Mouse (Mus musculus): ENCODE results near the gene Selenbp2. TPM values are rescaled to one million over a fixed set of nuclear protein-coding genes. Genes with fewer than 3 reads are reported as not detected.
"Not testable (repeated sequence)": the region's sequence is repeated elsewhere in the genome, so short reads cannot be mapped to it uniquely, and the experiment has no call there.

Gene Selenbp2
- 7.9 and 11.2 TPM in 2 replicates for total RNA-seq (2014; fragmentation: Nextera tagmentation)
- total RNA-seq (2017) = 41.5 and 58.9 TPM in 2 replicates
- polyA plus RNA-seq (2012) = 3.2 and 3.5 TPM in 2 replicates

GRCm38 (mm10) chr3:94693329-94693825 is at the start of gene Selenbp2:
TSS of gene Selenbp2 (plus strand) at chr3:94693556.
- TF ChIP-seq CTCF (IDR thresholded peaks at IDR 0.05; ENCODE audit: low read depth, low read length) = no peak
- no peak for TF ChIP-seq POLR2AphosphoS5 (IDR thresholded peaks at IDR 0.05; ENCODE audit: insufficient replicate concordance, low read depth, low read length)
- TF ChIP-seq TAL1 (conservative IDR thresholded peaks at IDR 0.05; ENCODE audit: low read depth, low read length) = no peak
- no peak for TF ChIP-seq GATA1 (IDR thresholded peaks at IDR 0.05; ENCODE audit: borderline replicate concordance, low read length)
- no peak for TF ChIP-seq GATA2 (IDR thresholded peaks at IDR 0.05; ENCODE audit: borderline replicate concordance, low read depth, low read length)
- H3K4me3 ChIP-seq (ENCODE audit: low read depth, low read length) = no peak within 1 kb of the TSS
- no peak; the same call in 1 of the 2 replicates for ATAC-seq (ENCODE audit: extremely low read depth, insufficient number of reproducible peaks, low FRiP score, poor library complexity, severe bottlenecking)
- H3K9me3 ChIP-seq (replicated peaks) = no peaks in the 10 kb centered on the region
- no peak for DNase-seq (ENCODE audit: low spot score)
- H3K36me3 ChIP-seq (replicated peaks) = no peaks in the 10 kb centered on the region
- peaks cover 42% of the 10 kb centered on the region for H3K4me1 ChIP-seq (ENCODE audit: insufficient read depth, low read depth, low read length)
- peaks cover 42% of the 10 kb centered on the region for H3K27me3 ChIP-seq (ENCODE audit: insufficient read depth, low read length)

DNA sequence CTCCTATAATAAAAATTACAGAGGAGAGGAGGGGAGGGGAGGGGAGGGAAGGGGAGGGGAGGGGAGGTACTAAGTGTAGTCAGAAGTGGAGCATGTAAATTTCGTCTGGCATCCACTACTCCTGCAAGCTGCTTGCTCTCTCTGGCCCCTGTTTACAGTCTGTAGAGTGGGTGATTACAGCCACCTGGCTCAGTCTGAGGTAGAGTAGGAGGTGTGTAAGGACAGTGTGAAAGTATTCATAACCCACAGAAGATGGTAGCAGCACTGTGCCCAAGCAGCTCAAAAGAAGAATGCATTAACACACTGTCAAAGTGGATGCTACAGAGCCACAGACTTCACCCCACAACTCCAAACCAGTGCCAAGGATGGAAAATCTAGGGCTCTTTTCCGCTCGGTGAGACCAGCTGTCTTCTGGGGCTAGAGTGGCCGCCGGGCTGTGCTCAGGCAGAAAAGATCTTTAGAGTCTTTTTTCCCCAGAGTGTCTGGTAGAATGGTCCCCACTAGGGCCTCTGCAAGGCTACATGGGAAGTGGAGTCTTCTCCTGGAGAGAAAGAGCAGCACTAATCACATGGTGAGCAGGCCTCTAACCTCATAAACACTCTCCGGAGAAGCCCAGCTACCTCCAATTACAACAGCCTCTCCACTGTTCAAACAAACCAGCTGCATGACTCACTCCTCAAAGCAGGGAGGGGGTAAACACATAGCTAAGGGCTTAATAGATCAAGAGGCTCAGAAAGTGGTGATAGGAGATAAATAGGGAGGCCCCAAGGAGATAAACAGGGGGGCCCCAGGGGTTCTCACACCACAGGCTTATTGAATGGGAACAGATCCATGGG is 44.4 kb upstream of the Selenbp2 start:
- peak; percentile 96 for ATAC-seq (ENCODE audit: extremely low read depth, insufficient number of reproducible peaks, low FRiP score, poor library complexity, severe bottlenecking)
- Histone ChIP-seq H3K4me1 (ENCODE audit: insufficient read depth, low read depth, low read length) (peaks cover 30% of the 10 kb centered on the region), H3K4me3 (ENCODE audit: low read depth, low read length) (peak overlapping the region; percentile 37; the same call in 1 of the 2 replicates), H3K27me3 (ENCODE audit: insufficient read depth, low read length) (no peaks in the 10 kb centered on the region), H3K36me3 (replicated peaks) (peaks cover 3% of the 10 kb centered on the region), H3K9me3 (replicated peaks) (no peaks in the 10 kb centered on the region)
- peak; percentile 74 for DNase-seq (ENCODE audit: low spot score)
- no peak for TF ChIP-seq GATA2 (IDR thresholded peaks at IDR 0.05; ENCODE audit: borderline replicate concordance, low read depth, low read length)
- no peak for TF ChIP-seq TAL1 (conservative IDR thresholded peaks at IDR 0.05; ENCODE audit: low read depth, low read length)
- no peak for TF ChIP-seq POLR2AphosphoS5 (IDR thresholded peaks at IDR 0.05; ENCODE audit: insufficient replicate concordance, low read depth, low read length)
- no peak for TF ChIP-seq GATA1 (IDR thresholded peaks at IDR 0.05; ENCODE audit: borderline replicate concordance, low read length)
- no peak for TF ChIP-seq CTCF (IDR thresholded peaks at IDR 0.05; ENCODE audit: low read depth, low read length)

DNA sequence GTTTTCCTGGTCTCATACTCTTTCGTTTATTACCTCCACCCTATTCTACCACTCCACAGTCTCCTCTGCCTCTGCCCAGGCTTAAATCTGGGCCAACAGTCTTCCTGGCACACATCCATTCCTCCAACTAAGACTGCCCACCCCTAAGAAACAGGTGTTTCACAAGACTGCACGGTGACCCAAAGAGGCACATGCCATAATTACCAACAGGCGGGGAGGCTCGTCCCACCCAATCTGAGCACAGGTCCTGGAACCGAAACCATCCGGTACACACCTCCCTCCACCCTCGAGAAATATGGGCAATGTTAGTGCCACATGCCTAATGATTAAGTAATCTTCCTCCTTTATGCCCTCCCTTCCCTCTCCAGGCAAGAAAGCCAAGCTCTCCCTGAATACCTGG is 42.9 kb upstream of the Selenbp2 start:
- no peak for TF ChIP-seq TAL1 (conservative IDR thresholded peaks at IDR 0.05; ENCODE audit: low read depth, low read length)
- no peak for TF ChIP-seq POLR2AphosphoS5 (IDR thresholded peaks at IDR 0.05; ENCODE audit: insufficient replicate concordance, low read depth, low read length)
- no peak for TF ChIP-seq GATA1 (IDR thresholded peaks at IDR 0.05; ENCODE audit: borderline replicate concordance, low read length)
- TF ChIP-seq GATA2 (IDR thresholded peaks at IDR 0.05; ENCODE audit: borderline replicate concordance, low read depth, low read length) = no peak
- ATAC-seq (ENCODE audit: extremely low read depth, insufficient number of reproducible peaks, low FRiP score, poor library complexity, severe bottlenecking) = no peak

GRCm38 (mm10) chr3:94653967-94654366 is 39.4 kb upstream of the Selenbp2 start:
- not testable (repeated sequence) for ATAC-seq (ENCODE audit: extremely low read depth, insufficient number of reproducible peaks, low FRiP score, poor library complexity, severe bottlenecking); H3K4me3 ChIP-seq (ENCODE audit: low read depth, low read length); DNase-seq (ENCODE audit: low spot score); H3K36me3 ChIP-seq (replicated peaks); H3K9me3 ChIP-seq (replicated peaks); H3K27me3 ChIP-seq (ENCODE audit: insufficient read depth, low read length)
- peaks cover 30% of the 10 kb centered on the region for H3K4me1 ChIP-seq (ENCODE audit: insufficient read depth, low read depth, low read length)

More for the DNA sequence above, 42.9 kb upstream of the Selenbp2 start:
- peaks cover 30% of the 10 kb centered on the region for H3K4me1 ChIP-seq (ENCODE audit: insufficient read depth, low read depth, low read length)
- peaks cover 3% of the 10 kb centered on the region for H3K36me3 ChIP-seq (replicated peaks)
- no peaks in the 10 kb centered on the region for H3K27me3 ChIP-seq (ENCODE audit: insufficient read depth, low read length)
- DNase-seq (ENCODE audit: low spot score) = no peak
- no peaks in the 10 kb centered on the region for H3K9me3 ChIP-seq (replicated peaks)
- no peak overlapping the region for H3K4me3 ChIP-seq (ENCODE audit: low read depth, low read length)

GRCm38 (mm10) chr3:94657852-94658739 is 35.3 kb upstream of the Selenbp2 start:
- H3K36me3 ChIP-seq (replicated peaks); H3K9me3 ChIP-seq (replicated peaks); ATAC-seq (ENCODE audit: extremely low read depth, insufficient number of reproducible peaks, low FRiP score, poor library complexity, severe bottlenecking); DNase-seq (ENCODE audit: low spot score); H3K27me3 ChIP-seq (ENCODE audit: insufficient read depth, low read length): not testable (repeated sequence)
- peak overlapping the region; percentile 68 for H3K4me3 ChIP-seq (ENCODE audit: low read depth, low read length)
- peaks cover 21% of the 10 kb centered on the region for H3K4me1 ChIP-seq (ENCODE audit: insufficient read depth, low read depth, low read length)

- not testable (repeated sequence) for H3K27me3 ChIP-seq (ENCODE audit: insufficient read depth, low read length); H3K9me3 ChIP-seq (replicated peaks); DNase-seq (ENCODE audit: low spot score); H3K36me3 ChIP-seq (replicated peaks)
- peaks cover 21% of the 10 kb centered on the region for H3K4me1 ChIP-seq (ENCODE audit: insufficient read depth, low read depth, low read length)
- peak within 1 kb of the TSS; percentile 68 for H3K4me3 ChIP-seq (ENCODE audit: low read depth, low read length)
- ATAC-seq (ENCODE audit: extremely low read depth, insufficient number of reproducible peaks, low FRiP score, poor library complexity, severe bottlenecking) = peak; percentile 93
These were observed 34.6 kb upstream of the Selenbp2 start, which contains the start of gene Tuft1 for GRCm38 (mm10) chr3:94658740-94659095. TSS of gene Tuft1 (minus strand) at chr3:94658872.

- not testable (repeated sequence) for H3K9me3 ChIP-seq (replicated peaks); H3K36me3 ChIP-seq (replicated peaks); H3K27me3 ChIP-seq (ENCODE audit: insufficient read depth, low read length)
- peak; percentile 59 for ATAC-seq (ENCODE audit: extremely low read depth, insufficient number of reproducible peaks, low FRiP score, poor library complexity, severe bottlenecking)
- Histone ChIP-seq H3K4me3 (ENCODE audit: low read depth, low read length) (peak overlapping the region; percentile 60; the same call in 1 of the 2 replicates), H3K4me1 (ENCODE audit: insufficient read depth, low read depth, low read length) (peaks cover 21% of the 10 kb centered on the region)
- DNase-seq (ENCODE audit: low spot score) = peak; percentile 34
These were observed 34.1 kb upstream of the Selenbp2 start for GRCm38 (mm10) chr3:94659142-94659748.

- not testable (repeated sequence) for H3K36me3 ChIP-seq (replicated peaks); DNase-seq (ENCODE audit: low spot score); H3K27me3 ChIP-seq (ENCODE audit: insufficient read depth, low read length); H3K4me3 ChIP-seq (ENCODE audit: low read depth, low read length); H3K9me3 ChIP-seq (replicated peaks); ATAC-seq (ENCODE audit: extremely low read depth, insufficient number of reproducible peaks, low FRiP score, poor library complexity, severe bottlenecking)
- H3K4me1 ChIP-seq (ENCODE audit: insufficient read depth, low read depth, low read length) = peaks cover 28% of the 10 kb centered on the region
These were observed 32.5 kb upstream of the Selenbp2 start for GRCm38 (mm10) chr3:94660841-94661240.

GRCm38 (mm10) chr3:94665060-94665802 is 28.1 kb upstream of the Selenbp2 start:
- H3K4me3 ChIP-seq (ENCODE audit: low read depth, low read length); H3K36me3 ChIP-seq (replicated peaks); DNase-seq (ENCODE audit: low spot score); ATAC-seq (ENCODE audit: extremely low read depth, insufficient number of reproducible peaks, low FRiP score, poor library complexity, severe bottlenecking); H3K9me3 ChIP-seq (replicated peaks): not testable (repeated sequence)
- H3K27me3 ChIP-seq (ENCODE audit: insufficient read depth, low read length) = peaks cover 14% of the 10 kb centered on the region
- H3K4me1 ChIP-seq (ENCODE audit: insufficient read depth, low read depth, low read length) = peaks cover 18% of the 10 kb centered on the region
